Mouse (Mus musculus) bone marrow macrophage, adult 2 months (primary cell): Measurements from ENCODE around the gene Pou2af1. TPM values are rescaled to one million over a fixed set of nuclear protein-coding genes. Genes with fewer than 3 reads are reported as not detected.

Source experiments
- H3K27ac ChIP-seq: 2 replicates; pipeline ENCODE4 v1.5.1; 2012; ENCODE audit warnings: low read depth, low read length; ENCODE audit not compliant: insufficient read depth
- H3K4me1 ChIP-seq: 2 replicates; pipeline ENCODE4 v1.6.1; 2012; ENCODE audit warnings: low read length; ENCODE audit not compliant: control insufficient read depth, insufficient read depth
- H3K4me3 ChIP-seq: 2 replicates; pipeline ENCODE4 v1.5.1; 2012; ENCODE audit warnings: mild to moderate bottlenecking, low read length, moderate library complexity; ENCODE audit not compliant: insufficient read depth
- CTCF ChIP-seq: IDR thresholded peaks from 2 replicates; pipeline ENCODE4 v1.5.1; 2012; ENCODE audit warnings: low read depth, mild to moderate bottlenecking, low read length, moderate library complexity
- POLR2A ChIP-seq: IDR thresholded peaks from 2 replicates; pipeline ENCODE4 v1.6.1; 2012; ENCODE audit warnings: mild to moderate bottlenecking, low read depth, low read length, borderline replicate concordance
- polyA plus RNA-seq: library from polyadenylated mRNA; stranded (reverse); fragments of >200 nt; gene quantifications from 2 replicates; pipeline ENCODE4 v1.2.4, GENCODE M21; 2012; ENCODE audit not compliant: missing spikeins, insufficient read depth, insufficient read length

The Pou2af1 gene
- polyA plus RNA-seq, 1 experiment = not detected

DNA sequence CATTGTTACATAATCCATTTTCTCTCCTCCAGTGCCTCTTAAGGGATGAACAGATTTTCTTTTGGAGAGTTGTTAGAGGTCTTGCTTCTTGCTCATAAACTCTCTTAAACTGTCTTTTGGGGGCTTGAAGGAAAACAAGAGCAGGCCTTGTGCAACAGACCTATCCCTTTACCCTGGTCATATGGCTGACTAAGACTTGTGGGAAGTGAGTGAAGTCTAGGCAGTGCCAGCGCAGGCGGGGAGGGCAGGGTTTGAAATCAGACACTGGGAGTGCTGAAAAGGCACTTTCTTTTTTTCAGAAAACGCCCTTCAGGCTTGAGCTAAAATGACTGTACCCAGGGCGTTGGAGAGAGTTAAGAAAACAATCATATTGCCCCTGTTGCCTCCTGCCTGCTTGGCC, 1.8 kb downstream of the Pou2af1 start:
- no peak overlapping the region for H3K27ac ChIP-seq
- H3K4me1 ChIP-seq = no peaks in the 10 kb centered on the region
- H3K4me3 ChIP-seq = no peak overlapping the region

DNA sequence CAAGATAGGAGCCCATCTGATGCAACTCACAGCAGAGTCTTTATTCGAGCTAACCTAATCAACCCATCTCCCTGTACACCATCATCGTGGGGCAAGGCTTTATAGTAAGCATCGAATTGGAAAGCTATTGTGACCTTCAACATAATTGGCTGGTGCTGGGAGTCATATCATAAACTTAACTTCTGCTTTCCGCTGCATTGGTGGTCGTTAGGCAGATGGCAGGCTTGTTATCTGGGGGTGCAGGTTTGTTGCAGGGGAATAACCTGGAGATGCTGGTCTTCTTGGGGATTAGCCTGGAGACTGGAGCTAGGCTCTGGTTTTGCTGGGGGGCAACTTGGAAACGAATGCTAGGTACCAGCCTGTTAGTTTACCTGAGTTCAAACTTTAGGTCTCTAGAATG, 2.4 kb downstream of the Pou2af1 start:
- TF ChIP-seq POLR2A = no peak
- TF ChIP-seq CTCF = no peak
- H3K27ac ChIP-seq = no peak overlapping the region
- no peak overlapping the region for H3K4me3 ChIP-seq
- H3K4me1 ChIP-seq = no peaks in the 10 kb centered on the region

More for the DNA sequence above, 1.8 kb downstream of the Pou2af1 start:
- TF ChIP-seq CTCF = no peak
- no peak for TF ChIP-seq POLR2A

GRCm38 (mm10) chr9:51225636-51226166, 12.2 kb downstream of the Pou2af1 start:
- Histone ChIP-seq H3K4me1 (no peaks in the 10 kb centered on the region), H3K27ac (no peak overlapping the region), H3K4me3 (no peak overlapping the region)
- TF ChIP-seq POLR2A = no peak

DNA sequence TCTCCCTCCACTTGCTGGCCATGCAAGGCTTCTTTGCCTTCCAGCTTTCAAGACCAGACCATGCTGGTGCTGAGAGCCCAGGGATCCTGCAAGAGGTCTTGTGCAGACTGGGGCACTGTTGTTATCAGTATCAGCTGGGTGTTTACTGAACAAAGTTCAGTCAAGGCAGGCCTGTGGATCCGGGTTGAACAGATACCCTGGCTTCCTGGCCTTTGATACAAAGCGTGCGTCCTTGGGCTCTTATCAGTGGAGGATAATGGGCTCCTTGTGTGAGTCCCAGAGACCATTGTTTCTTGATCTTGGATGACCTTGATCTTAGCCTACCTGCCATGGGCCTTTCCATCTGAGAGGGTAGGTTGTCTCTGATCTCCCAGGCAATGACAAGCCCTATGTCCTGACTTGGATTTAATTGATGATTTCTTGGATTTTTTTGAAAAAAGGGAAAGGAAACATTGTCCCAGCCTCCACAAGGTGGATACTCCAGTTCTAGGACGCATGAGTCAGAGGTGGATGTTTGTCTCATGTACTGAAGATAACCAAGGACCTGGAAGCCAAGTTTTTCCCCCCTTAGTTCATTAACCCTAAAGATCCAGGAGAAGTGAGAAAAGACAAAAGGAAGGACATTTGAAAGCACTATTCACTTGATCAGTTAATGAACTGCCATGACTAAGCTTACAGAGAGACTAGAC, 17.3 kb downstream of the Pou2af1 start:
- Histone ChIP-seq H3K4me1 (no peaks in the 10 kb centered on the region), H3K4me3 (no peak overlapping the region), H3K27ac (no peak overlapping the region)
- no peak for TF ChIP-seq POLR2A
- no peak for TF ChIP-seq CTCF

DNA sequence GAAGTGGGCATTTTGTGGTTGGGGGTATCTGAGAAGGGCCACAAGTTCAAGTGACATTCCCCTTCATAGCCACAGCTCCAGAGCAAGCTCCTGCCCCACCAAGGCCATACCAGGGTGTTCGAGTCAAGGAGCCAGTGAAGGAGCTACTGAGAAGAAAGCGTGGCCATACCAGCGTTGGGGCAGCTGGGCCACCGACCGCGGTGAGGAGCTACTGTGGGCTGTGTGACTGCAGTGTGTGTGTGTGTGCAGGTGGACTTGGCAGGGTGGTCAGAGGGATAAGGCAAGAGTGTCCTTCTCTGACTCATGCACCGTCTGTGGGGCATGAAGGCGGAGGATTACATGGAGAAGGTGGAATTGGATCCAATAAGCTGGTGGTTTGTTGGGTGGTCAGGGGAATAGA, 18.7 kb downstream of the Pou2af1 start:
- Histone ChIP-seq H3K27ac (no peak overlapping the region), H3K4me1 (no peaks in the 10 kb centered on the region), H3K4me3 (no peak overlapping the region)
- TF ChIP-seq POLR2A (no peak), CTCF (no peak)

DNA sequence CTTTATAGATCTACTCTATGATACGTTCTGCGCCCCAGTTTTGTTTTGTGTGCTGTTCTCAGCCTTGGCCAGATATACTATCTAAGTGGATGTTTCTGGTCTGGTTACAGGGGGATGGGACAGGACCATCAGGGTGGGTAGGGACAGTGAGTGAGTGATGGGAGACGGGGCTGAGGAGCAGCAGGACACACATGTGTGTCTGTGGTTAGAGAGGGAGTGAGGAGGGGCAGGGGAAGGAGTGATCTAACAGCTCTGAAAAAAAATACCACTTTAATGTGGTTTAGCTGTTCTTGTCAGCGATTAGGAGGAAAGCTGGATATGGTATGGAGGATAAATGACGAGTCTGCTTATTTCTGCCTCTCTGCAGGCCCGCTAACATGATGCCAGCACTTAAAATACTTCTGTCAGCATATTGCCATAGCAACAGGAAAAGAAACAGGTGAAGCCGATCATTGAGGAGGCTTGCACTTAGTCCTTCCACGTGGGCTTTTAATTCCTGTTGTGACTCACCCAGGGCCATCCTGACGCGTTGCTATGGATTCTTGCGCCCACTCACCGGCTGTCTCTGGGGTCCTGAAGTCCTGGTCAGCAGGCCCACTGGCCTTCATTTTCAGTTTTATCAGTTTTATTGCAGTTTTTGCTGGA, 25.4 kb downstream of the Pou2af1 start:
- H3K4me1 ChIP-seq = no peaks in the 10 kb centered on the region; the same call in 1 of the 2 replicates
- TF ChIP-seq CTCF (no peak), POLR2A (no peak)
- no peak overlapping the region for H3K4me3 ChIP-seq
- H3K27ac ChIP-seq = no peak overlapping the region

- Histone ChIP-seq H3K4me3 (no peak overlapping the region), H3K4me1 (no peaks in the 10 kb centered on the region), H3K27ac (no peak overlapping the region)
- TF ChIP-seq CTCF (no peak), POLR2A (no peak)
Observed at GRCm38 (mm10) chr9:51256780-51257502, 43.4 kb downstream of the Pou2af1 start.

- H3K4me1 ChIP-seq = no peaks in the 10 kb centered on the region
- no peak for TF ChIP-seq POLR2A
- no peak for TF ChIP-seq CTCF
- H3K4me3 ChIP-seq = no peak overlapping the region
- H3K27ac ChIP-seq = no peak overlapping the region
Observed at GRCm38 (mm10) chr9:51258426-51258825, 44.9 kb downstream of the Pou2af1 start.

DNA sequence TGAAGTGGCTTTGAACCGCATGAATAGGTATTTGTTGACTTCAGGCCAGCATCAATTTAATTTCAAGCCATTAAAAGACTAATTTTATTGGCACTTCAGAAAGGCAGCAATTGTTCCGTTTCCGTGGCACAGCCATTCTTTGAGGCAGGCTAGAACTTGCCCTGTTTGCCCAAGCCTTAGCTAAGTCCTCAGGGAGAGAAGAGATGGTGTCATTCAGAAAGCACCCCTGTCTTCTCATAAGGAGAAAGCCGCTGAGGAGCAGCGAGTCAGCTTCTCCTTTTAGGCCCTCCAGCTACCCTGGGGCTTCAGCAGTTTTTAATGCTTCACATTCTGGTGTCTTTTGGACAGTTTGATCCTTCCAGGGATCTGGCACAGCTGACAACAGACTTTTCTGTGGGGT, 55.3 kb downstream of the Pou2af1 start:
- H3K4me1 ChIP-seq = no peaks in the 10 kb centered on the region
- TF ChIP-seq POLR2A (no peak), CTCF (no peak)
- H3K27ac ChIP-seq = no peak overlapping the region

GRCm38 (mm10) chr9:51271073-51271472, 57.6 kb downstream of the Pou2af1 start:
- no peak overlapping the region for H3K4me3 ChIP-seq
- TF ChIP-seq CTCF (no peak), POLR2A (no peak)
- no peak overlapping the region for H3K27ac ChIP-seq
- no peaks in the 10 kb centered on the region for H3K4me1 ChIP-seq

More for the DNA sequence above, 55.3 kb downstream of the Pou2af1 start:
- H3K4me3 ChIP-seq = no peak overlapping the region
